Mouse (Mus musculus): Measurements from ENCODE around the gene Mpp4.

Mpp4 gene

GRCm38 (mm10) chr1:59166232-59166905 lies 3.2 kb upstream of the Mpp4 start:
- DNase-seq = no peak

GRCm38 (mm10) chr1:59163918-59164317 lies 729 bp upstream of the Mpp4 start:
- no peak for DNase-seq

- peak; percentile 54 for DNase-seq
These were observed 722 bp downstream of the Mpp4 start for GRCm38 (mm10) chr1:59162309-59163024.

GRCm38 (mm10) chr1:59161396-59161795 lies 1.8 kb downstream of the Mpp4 start:
- DNase-seq = peak; percentile 71

- no peak for DNase-seq
These were observed 2.3 kb downstream of the Mpp4 start for GRCm38 (mm10) chr1:59160871-59161270.

- DNase-seq = no peak
These were observed 4.1 kb downstream of the Mpp4 start for GRCm38 (mm10) chr1:59159136-59159535.

- peak; percentile 50 for DNase-seq
These were observed 4.7 kb downstream of the Mpp4 start for GRCm38 (mm10) chr1:59158498-59158897.

GRCm38 (mm10) chr1:59157846-59158245 lies 5.3 kb downstream of the Mpp4 start:
- DNase-seq = no peak

- no peak for DNase-seq
These were observed 10.8 kb downstream of the Mpp4 start for GRCm38 (mm10) chr1:59152346-59152745.

GRCm38 (mm10) chr1:59150542-59150941 lies 12.6 kb downstream of the Mpp4 start:
- no peak for DNase-seq

GRCm38 (mm10) chr1:59144543-59144942 lies 18.6 kb downstream of the Mpp4 start:
- DNase-seq = peak; percentile 59

- peak; percentile 28 for DNase-seq
These were observed 20.4 kb downstream of the Mpp4 start for GRCm38 (mm10) chr1:59142809-59143208.

- DNase-seq = no peak
These were observed 28.8 kb downstream of the Mpp4 start for GRCm38 (mm10) chr1:59134419-59134818.

- DNase-seq = no peak
These were observed 34.3 kb downstream of the Mpp4 start for GRCm38 (mm10) chr1:59128879-59129278.

GRCm38 (mm10) chr1:59125558-59125957 lies 37.6 kb downstream of the Mpp4 start:
- no peak for DNase-seq

- peak; percentile 94 for DNase-seq
These were observed 43.3 kb downstream of the Mpp4 start, which contains the start of gene Tmem237 for GRCm38 (mm10) chr1:59119720-59120457. Gene Tmem237, minus strand, starts transcription at chr1:59120408.

GRCm38 (mm10) chr1:59110524-59110923 lies 52.7 kb downstream of the Mpp4 start:
- no peak for DNase-seq

- no peak for DNase-seq
These were observed 61.1 kb downstream of the Mpp4 start for GRCm38 (mm10) chr1:59102071-59102470.

GRCm38 (mm10) chr1:59101020-59101419 lies 62.2 kb downstream of the Mpp4 start:
- DNase-seq = no peak

- DNase-seq = no peak
These were observed 68.5 kb downstream of the Mpp4 start, which contains the start of gene C2cd6 for GRCm38 (mm10) chr1:59094705-59095104. Gene C2cd6, minus strand, starts transcription at chr1:59094900.
